Mouse (Mus musculus): ENCODE results near the gene Trim16.

Gene Trim16

GRCm38 (mm10) chr11:62885323-62885722 lies 65.3 kb downstream of the Trim16 start:
- no peak for DNase-seq (ENCODE audit: extremely low read depth, low read depth, low spot score)

- no peak for DNase-seq (ENCODE audit: extremely low read depth, low read depth, low spot score)
Observed at GRCm38 (mm10) chr11:62890796-62891195, 70.8 kb downstream of the Trim16 start.

- DNase-seq (ENCODE audit: extremely low read depth, low read depth, low spot score): no peak
Observed at GRCm38 (mm10) chr11:62891763-62892162, 71.7 kb downstream of the Trim16 start.

Measured in fat pad, adult 2 months (tissue).